In the genomic region with DNA sequence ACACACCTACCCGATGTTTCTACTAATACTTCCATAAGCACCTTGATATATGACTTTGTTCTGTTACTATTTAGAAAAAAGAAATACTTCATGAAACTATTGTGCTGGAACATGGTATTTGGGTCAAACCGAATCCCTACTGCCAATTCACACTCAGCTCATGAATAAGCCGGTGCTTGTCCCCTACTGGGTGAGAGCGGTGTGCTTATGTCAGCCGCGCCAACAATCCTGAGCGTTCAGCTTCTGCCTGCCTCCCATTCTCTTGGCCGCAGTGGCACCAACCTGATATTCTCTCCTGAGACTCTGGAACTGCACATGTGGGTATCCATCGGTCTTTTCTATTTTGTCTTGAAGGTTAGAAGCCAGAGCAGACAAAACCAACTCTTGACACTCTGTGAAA, we compare ENCODE assay signal across 35 mouse cellular contexts. TPM values are rescaled to one million over a fixed set of nuclear protein-coding genes. Genes with fewer than 3 reads are reported as not detected.
A peak's percentile ranks its signal among the peaks of the same experiment; 100 is the strongest.
DNase-seq lines count a peak whose midpoint lies in the region; TF ChIP-seq lines count a peak whose summit lies in the region.
"Had no signal": no experiment of that assay in that cellular context is flagged by ENCODE, and none has a peak within 500 bp of the region (broad histone marks: within the 10 kb centered on the region; RNA-seq: fewer than 3 reads in every experiment).

No protein-coding gene starts in this region.

- H3K27me3 ChIP-seq in cerebellum, adult 2 months (ENCODE audit: control insufficient read depth, insufficient read depth, low read length): no peaks in the 10 kb centered on the region
- H3K27me3 ChIP-seq: embryonic facial prominence, embryonic 12.5 days; embryonic facial prominence, embryonic 15.5 days; hindbrain, embryonic 13.5 days; intestine, embryonic 15.5 days; kidney, embryonic 15.5 days; Patski had no signal

- no peak for TF ChIP-seq POLR2A in cerebellum, adult 2 months (IDR thresholded peaks at IDR 0.05; ENCODE audit: borderline replicate concordance, insufficient read depth, low read length)

- TF ChIP-seq CTCF in cerebellum, adult 2 months (IDR thresholded peaks at IDR 0.05; ENCODE audit: borderline replicate concordance, insufficient read depth, low read depth, low read length): no peak

- no peaks in the 10 kb centered on the region for H3K4me1 ChIP-seq in cerebellum, adult 2 months (ENCODE audit: control insufficient read depth, insufficient read depth, low read length)
- H3K4me1 ChIP-seq: embryonic facial prominence, embryonic 12.5 days; embryonic facial prominence, embryonic 15.5 days; hindbrain, embryonic 10.5 days; hindbrain, embryonic 13.5 days; intestine, embryonic 15.5 days; kidney, embryonic 15.5 days had no signal

- no peak overlapping the region for H3K27ac ChIP-seq in cerebellum, adult 2 months (ENCODE audit: insufficient read depth, low read length)
- H3K27ac ChIP-seq: embryonic facial prominence, embryonic 12.5 days; embryonic facial prominence, embryonic 15.5 days; hindbrain, embryonic 10.5 days; hindbrain, embryonic 13.5 days; intestine, embryonic 15.5 days; kidney, embryonic 15.5 days had no signal

- H3K4me3 ChIP-seq in cerebellum, adult 2 months (replicated peaks; ENCODE audit: insufficient read depth, low read depth, low read length): no peak overlapping the region
- H3K4me3 ChIP-seq: embryonic facial prominence, embryonic 12.5 days; embryonic facial prominence, embryonic 15.5 days; hindbrain, embryonic 10.5 days; hindbrain, embryonic 13.5 days; intestine, embryonic 15.5 days; kidney, embryonic 15.5 days had no signal

- 60% methylated on average over 9 of the region's 9 CpGs for WGBS in cerebellum, adult 2 months

- peak; percentile 21 to 41 for DNase-seq in cerebellum, adult 2 months
- no peak for DNase-seq in cerebellum, adult 9-11 months
- peak; percentile 14 to 43 for DNase-seq in cerebellum, postnatal 25 days
- DNase-seq in cerebellum, adult 11-12 months: no peak
- DNase-seq in heart, adult 11 months: peak; percentile 60
- DNase-seq in heart, postnatal 4 days: no peak
- DNase-seq: adrenal gland, postnatal 10 days; adrenal gland, postnatal 36 days; B cell, adult 2 months; forebrain, postnatal 0 days; gastrocnemius, postnatal 10 days; gastrocnemius, postnatal 36 days; kidney, adult 11 months; kidney, adult 8-10 months had no signal

RNA-seq across cellular contexts. Expression of gene E330021D16Rik, which starts 18.5 kb away (rescaled TPM):
- not detected in 2 replicates for polyA plus RNA-seq in cerebellum, adult 2 months (2012; rRNA removed)
- total RNA-seq in heart, postnatal 4 days (2021): not detected
- total RNA-seq: adrenal gland, adult 18-20 months; adrenal gland, postnatal 10 days; adrenal gland, postnatal 36 days; CH12.LX; common myeloid progenitor, adult 5-6 weeks; gastrocnemius, adult 18-20 months; gastrocnemius, postnatal 10 days; gastrocnemius, postnatal 36 days; granulocyte monocyte progenitor cell, adult 5-6 weeks; heart, adult 8-10 months; heart, postnatal 25 days had no signal
- polyA plus RNA-seq: embryonic facial prominence, embryonic 12.5 days; embryonic facial prominence, embryonic 15.5 days; forebrain, embryonic 11.5 days; forebrain, embryonic 14.5 days; forebrain, postnatal 0 days; G1E; heart, embryonic 11.5 days; heart, embryonic 14.5 days; heart, postnatal 0 days; hindbrain, embryonic 10.5 days; hindbrain, embryonic 13.5 days; hindbrain, embryonic 16.5 days; intestine, embryonic 15.5 days; Patski had no signal

Comparison
In these comparisons a context has a peak if more than half of its experiments do, and no peak if none do; other contexts are left out.
1. DNase-seq: peak in cerebellum, adult 2 months (2 of 2), cerebellum, postnatal 25 days (2 of 2) and heart, adult 11 months (single experiment); none in cerebellum, adult 9-11 months (single experiment), cerebellum, adult 11-12 months (single experiment) and heart, postnatal 4 days (single experiment).